Mouse (Mus musculus): ENCODE results near the gene Sept11. TPM values are rescaled to one million over a fixed set of nuclear protein-coding genes. Genes with fewer than 3 reads are reported as not detected.

Sept11 gene
- total and polyA plus RNA-seq, 2 experiments from 2014 or later, result 38.2 to 49.5 TPM

- ATAC-seq (ENCODE audit: insufficient read depth, low read depth) (no peak), DNase-seq (ENCODE audit: low spot score) (no peak)
- H3K4me1 ChIP-seq (ENCODE audit: control insufficient read depth, insufficient read depth), result 0 out of 2 replicates have a peak, but pooled peaks cover 4% of the 10 kb centered on the region
- no peaks in the 10 kb centered on the region for H3K9me3 ChIP-seq (replicated peaks; ENCODE audit: control insufficient read depth, low read length)
- no peak overlapping the region for H3K27ac ChIP-seq (ENCODE audit: low read depth)
- no peak overlapping the region for H3K9ac ChIP-seq (replicated peaks; ENCODE audit: low read depth, low read length)
- no peaks in the 10 kb centered on the region for H3K36me3 ChIP-seq (replicated peaks; ENCODE audit: control insufficient read depth, insufficient read depth, low read length)
- no peak overlapping the region for H3K4me3 ChIP-seq (ENCODE audit: low read depth, low read length)
- WGBS, result 86% methylated on average over 4 of the region's 4 CpGs
- no peak overlapping the region for H3K4me2 ChIP-seq (ENCODE audit: low read depth, low read length)
- TF ChIP-seq EP300 (IDR thresholded peaks at IDR 0.05; ENCODE audit: low read depth) (no peak), CTCF (IDR thresholded peaks at IDR 0.05; ENCODE audit: low read depth) (no peak)
- no peaks in the 10 kb centered on the region for H3K27me3 ChIP-seq (ENCODE audit: control insufficient read depth, insufficient read depth, low read length)
Measured at GRCm38 (mm10) chr5:93085900-93086299, 7.3 kb upstream of the Sept11 start.

- no peak overlapping the region for H3K27ac ChIP-seq (ENCODE audit: low read depth)
- H3K4me1 ChIP-seq (ENCODE audit: control insufficient read depth, insufficient read depth), result peaks cover 14% of the 10 kb centered on the region
- peak overlapping the region; percentile 86 for H3K4me2 ChIP-seq (ENCODE audit: low read depth, low read length)
- WGBS, result 35% methylated on average over 3 of the region's 3 CpGs
- no peaks in the 10 kb centered on the region for H3K9me3 ChIP-seq (replicated peaks; ENCODE audit: control insufficient read depth, low read length)
- TF ChIP-seq CTCF (IDR thresholded peaks at IDR 0.05; ENCODE audit: low read depth) (no peak), EP300 (IDR thresholded peaks at IDR 0.05; ENCODE audit: low read depth) (no peak)
- no peak overlapping the region for H3K9ac ChIP-seq (replicated peaks; ENCODE audit: low read depth, low read length)
- H3K4me3 ChIP-seq (ENCODE audit: low read depth, low read length), result 0 out of 2 replicates have a peak overlapping the region, but pooled peaks have one; percentile 77
- ATAC-seq (ENCODE audit: insufficient read depth, low read depth) (no peak), DNase-seq (ENCODE audit: low spot score) (no peak)
- no peaks in the 10 kb centered on the region for H3K27me3 ChIP-seq (ENCODE audit: control insufficient read depth, insufficient read depth, low read length)
- H3K36me3 ChIP-seq (replicated peaks; ENCODE audit: control insufficient read depth, insufficient read depth, low read length), result no peaks in the 10 kb centered on the region
Measured at GRCm38 (mm10) chr5:93091266-93091665, 2.0 kb upstream of the Sept11 start.

GRCm38 (mm10) chr5:93092147-93092781, 973 bp upstream of the Sept11 start:
- Histone ChIP-seq H3K4me1 (ENCODE audit: control insufficient read depth, insufficient read depth) (peaks cover 14% of the 10 kb centered on the region), H3K4me3 (ENCODE audit: low read depth, low read length) (peak overlapping the region; percentile 77), H3K27ac (ENCODE audit: low read depth) (peak overlapping the region; percentile 83), H3K36me3 (replicated peaks; ENCODE audit: control insufficient read depth, insufficient read depth, low read length) (no peaks in the 10 kb centered on the region), H3K9me3 (replicated peaks; ENCODE audit: control insufficient read depth, low read length) (no peaks in the 10 kb centered on the region), H3K4me2 (ENCODE audit: low read depth, low read length) (peak overlapping the region; percentile 86), H3K27me3 (ENCODE audit: control insufficient read depth, insufficient read depth, low read length) (no peaks in the 10 kb centered on the region), H3K9ac (replicated peaks; ENCODE audit: low read depth, low read length) (peak overlapping the region; percentile 70)
- WGBS, result 1% methylated on average over 28 of the region's 28 CpGs
- TF ChIP-seq EP300 (IDR thresholded peaks at IDR 0.05; ENCODE audit: low read depth), result no peak
- no peak for TF ChIP-seq CTCF (IDR thresholded peaks at IDR 0.05; ENCODE audit: low read depth)
- DNase-seq (ENCODE audit: low spot score) (no peak), ATAC-seq (ENCODE audit: insufficient read depth, low read depth) (peak; percentile 13; the same call in 1 of the 2 replicates)

GRCm38 (mm10) chr5:93093638-93094527, 646 bp downstream of the Sept11 start:
- Histone ChIP-seq H3K27ac (ENCODE audit: low read depth) (peak overlapping the region; percentile 83), H3K9ac (replicated peaks; ENCODE audit: low read depth, low read length) (peak overlapping the region; percentile 70), H3K4me1 (ENCODE audit: control insufficient read depth, insufficient read depth) (peaks cover 27% of the 10 kb centered on the region), H3K27me3 (ENCODE audit: control insufficient read depth, insufficient read depth, low read length) (no peaks in the 10 kb centered on the region), H3K4me3 (ENCODE audit: low read depth, low read length) (peak overlapping the region; percentile 77), H3K36me3 (replicated peaks; ENCODE audit: control insufficient read depth, insufficient read depth, low read length) (no peaks in the 10 kb centered on the region), H3K4me2 (ENCODE audit: low read depth, low read length) (peak overlapping the region; percentile 86), H3K9me3 (replicated peaks; ENCODE audit: control insufficient read depth, low read length) (no peaks in the 10 kb centered on the region)
- ATAC-seq (ENCODE audit: insufficient read depth, low read depth) (peak; percentile 22), DNase-seq (ENCODE audit: low spot score) (no peak)
- WGBS, result under 1% methylated on average over 50 of the region's 50 CpGs
- TF ChIP-seq CTCF (IDR thresholded peaks at IDR 0.05; ENCODE audit: low read depth), result no peak
- no peak for TF ChIP-seq EP300 (IDR thresholded peaks at IDR 0.05; ENCODE audit: low read depth)

- Histone ChIP-seq H3K27ac (ENCODE audit: low read depth) (no peak overlapping the region), H3K9ac (replicated peaks; ENCODE audit: low read depth, low read length) (no peak overlapping the region), H3K4me2 (ENCODE audit: low read depth, low read length) (peak overlapping the region; percentile 86), H3K36me3 (replicated peaks; ENCODE audit: control insufficient read depth, insufficient read depth, low read length) (no peaks in the 10 kb centered on the region), H3K9me3 (replicated peaks; ENCODE audit: control insufficient read depth, low read length) (no peaks in the 10 kb centered on the region), H3K4me1 (ENCODE audit: control insufficient read depth, insufficient read depth) (peaks cover 34% of the 10 kb centered on the region), H3K27me3 (ENCODE audit: control insufficient read depth, insufficient read depth, low read length) (no peaks in the 10 kb centered on the region), H3K4me3 (ENCODE audit: low read depth, low read length) (peak overlapping the region; percentile 77)
- DNase-seq (ENCODE audit: low spot score) (no peak), ATAC-seq (ENCODE audit: insufficient read depth, low read depth) (no peak)
- 79% methylated on average over 7 of the region's 7 CpGs for WGBS
- TF ChIP-seq CTCF (IDR thresholded peaks at IDR 0.05; ENCODE audit: low read depth), result no peak
- TF ChIP-seq EP300 (IDR thresholded peaks at IDR 0.05; ENCODE audit: low read depth), result no peak
Measured at GRCm38 (mm10) chr5:93095301-93095700, 2.1 kb downstream of the Sept11 start.
